Mouse (Mus musculus) layer of hippocampus, adult 8-10 months (tissue): ENCODE data around the gene Gabrr3. TPM values are rescaled to one million over a fixed set of nuclear protein-coding genes. Genes with fewer than 3 reads are reported as not detected.
"Not testable (repeated sequence)": the region's sequence is repeated elsewhere in the genome, so short reads cannot be mapped to it uniquely, and the experiment has no call there.

Experiments used
- DNase-seq, 2 experiments: peaks; one replicate each; pipeline ENCODE4 v3.0.0; 2022; ENCODE audit warnings: low spot score in 2 of 2
- total RNA-seq, 4 experiments: library from RNA; stranded (reverse); gene quantifications; 2 replicates each; pipeline ENCODE4 v1.2.4; 2022

Gabrr3 gene
- under 1 TPM; 0.14 to 0.21 (median 0.17) TPM for total RNA-seq

GRCm38 (mm10) chr16:59407032-59407431 is at the start of gene Gabrr3:
TSS of gene Gabrr3 (plus strand) at chr16:59407332.
- DNase-seq = no peak

- no peak for DNase-seq
These were observed 43.2 kb upstream of the Gabrr3 start, which contains the start of gene Olfr209 for GRCm38 (mm10) chr16:59363893-59364292. TSS of gene Olfr209 (minus strand) at chr16:59363993.

- DNase-seq = peak; percentile 64 to 76
These were observed 13.8 kb upstream of the Gabrr3 start for GRCm38 (mm10) chr16:59393300-59393699.

GRCm38 (mm10) chr16:59401102-59401501 is 6.0 kb upstream of the Gabrr3 start:
- no peak for DNase-seq

GRCm38 (mm10) chr16:59401985-59402384 is 5.1 kb upstream of the Gabrr3 start:
- DNase-seq = no peak

- no peak for DNase-seq
These were observed 3.4 kb upstream of the Gabrr3 start for GRCm38 (mm10) chr16:59403684-59404083.

GRCm38 (mm10) chr16:59404798-59405197 is 2.3 kb upstream of the Gabrr3 start:
- DNase-seq = no peak

- no peak for DNase-seq
These were observed 2.2 kb downstream of the Gabrr3 start for GRCm38 (mm10) chr16:59409341-59409748.

- no peak for DNase-seq
These were observed 2.7 kb downstream of the Gabrr3 start for GRCm38 (mm10) chr16:59409800-59410199.

GRCm38 (mm10) chr16:59413475-59413874 is 6.3 kb downstream of the Gabrr3 start:
- DNase-seq = no peak

GRCm38 (mm10) chr16:59420237-59420866 is 13.2 kb downstream of the Gabrr3 start:
- no peak for DNase-seq

GRCm38 (mm10) chr16:59420867-59421251 is 13.7 kb downstream of the Gabrr3 start:
- peak; percentile 26 to 78 for DNase-seq

GRCm38 (mm10) chr16:59421571-59422345 is 14.6 kb downstream of the Gabrr3 start:
- no peak for DNase-seq

- DNase-seq = no peak
These were observed 20.8 kb downstream of the Gabrr3 start for GRCm38 (mm10) chr16:59427960-59428359.

GRCm38 (mm10) chr16:59433181-59433580 is 26.0 kb downstream of the Gabrr3 start:
- DNase-seq = no peak

- no peak for DNase-seq
These were observed 37.9 kb downstream of the Gabrr3 start for GRCm38 (mm10) chr16:59444880-59445559.

- DNase-seq = peak; percentile 33 to 43
These were observed 41.0 kb downstream of the Gabrr3 start for GRCm38 (mm10) chr16:59448181-59448580.

GRCm38 (mm10) chr16:59449092-59449491 is 42.0 kb downstream of the Gabrr3 start:
- no peak for DNase-seq

GRCm38 (mm10) chr16:59451813-59452212 is 44.7 kb downstream of the Gabrr3 start:
- no peak for DNase-seq

GRCm38 (mm10) chr16:59459259-59459861 is 52.2 kb downstream of the Gabrr3 start:
- not testable (repeated sequence) for DNase-seq

GRCm38 (mm10) chr16:59463567-59463966 is 56.4 kb downstream of the Gabrr3 start:
- DNase-seq = no peak

- DNase-seq = no peak
These were observed 56.8 kb downstream of the Gabrr3 start for GRCm38 (mm10) chr16:59463973-59464372.
